Mouse (Mus musculus) brain, embryonic 14.5 days (tissue): Measurements from ENCODE around the gene Mrpl37.

ENCODE experiments used
- CTCF ChIP-seq: fragments of 200-500 bp; IDR thresholded peaks from 2 replicates; pipeline ENCODE4 v1.5.1; 2012; ENCODE audit warnings: inconsistent platforms, mild to moderate bottlenecking, moderate library complexity, borderline replicate concordance; ENCODE audit not compliant: insufficient read depth, insufficient read length; ENCODE audit errors: extremely low read depth
- POLR2A ChIP-seq: fragments of 200-500 bp; IDR thresholded peaks from 2 replicates; pipeline ENCODE4 v1.6.1; 2012; ENCODE audit warnings: mild to moderate bottlenecking, inconsistent platforms, borderline replicate concordance; ENCODE audit not compliant: poor library complexity, insufficient read depth, insufficient read length, severe bottlenecking; ENCODE audit errors: extremely low read depth

GRCm38 (mm10) chr4:107096841-107097373 lies 30.2 kb upstream of the Mrpl37 start, which contains the start of gene Cdcp2:
- TF ChIP-seq POLR2A (no peak), CTCF (no peak)
